Mouse (Mus musculus): ENCODE data around the gene Slc25a20. TPM values are rescaled to one million over a fixed set of nuclear protein-coding genes. Genes with fewer than 3 reads are reported as not detected.

Gene Slc25a20
- polyA plus RNA-seq, 1 experiment from 2014 or later, result 73.4 TPM

DNA sequence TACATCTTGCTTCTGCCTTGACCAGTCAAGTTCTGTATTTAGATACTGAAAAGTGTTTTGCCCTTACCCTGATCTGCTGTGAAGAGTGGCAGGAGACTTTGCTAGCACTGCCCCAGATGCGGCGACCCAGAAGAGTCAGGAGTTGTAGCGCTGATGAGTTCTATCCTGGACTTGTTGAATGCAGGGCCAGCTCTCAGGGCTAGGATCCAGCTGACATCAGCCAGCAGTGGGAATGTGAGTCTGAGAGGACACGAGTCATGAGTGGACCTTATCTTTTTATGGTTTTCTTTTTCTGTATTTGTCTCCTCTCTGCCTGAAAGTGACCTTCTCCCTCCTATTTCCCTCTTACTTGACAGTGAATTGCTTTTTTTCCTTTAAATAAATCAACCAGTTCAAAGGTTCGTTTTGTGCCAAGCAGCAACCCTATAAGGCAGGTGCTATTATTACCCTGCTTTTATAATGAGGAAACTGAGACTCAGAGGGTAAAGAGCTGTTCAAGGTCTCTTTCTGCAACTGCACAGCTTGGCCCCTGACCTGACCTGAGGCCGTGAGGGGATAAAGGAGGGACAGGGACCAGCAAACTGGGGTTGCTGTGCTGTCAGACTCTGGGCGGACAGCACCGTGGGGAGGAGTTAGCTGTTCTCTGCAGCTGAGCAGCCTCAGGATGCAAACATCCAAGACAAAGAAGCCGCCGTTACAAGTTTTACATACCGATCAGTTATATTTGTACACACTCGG, 41.7 kb downstream of the Slc25a20 start:
- H3K9ac ChIP-seq, result no peak overlapping the region
- H3K27me3 ChIP-seq, result no peaks in the 10 kb centered on the region
- H3K4me1 ChIP-seq (replicated peaks), result peaks cover 22% of the 10 kb centered on the region
- H3K4me3 ChIP-seq, result no peak overlapping the region
- no peaks in the 10 kb centered on the region for H3K36me3 ChIP-seq
- peak overlapping the region; percentile 36 for H3K4me2 ChIP-seq
- WGBS, result 27% methylated on average over 12 of the region's 12 CpGs
- peak overlapping the region; percentile 86 for H3K27ac ChIP-seq
- H3K9me3 ChIP-seq (replicated peaks), result no peaks in the 10 kb centered on the region
- 0 out of 2 replicates have a peak, but pooled peaks have one; percentile 47 for ATAC-seq (replicated peaks; ENCODE audit: insufficient number of reproducible peaks, insufficient read depth, low FRiP score, low read depth)

DNA sequence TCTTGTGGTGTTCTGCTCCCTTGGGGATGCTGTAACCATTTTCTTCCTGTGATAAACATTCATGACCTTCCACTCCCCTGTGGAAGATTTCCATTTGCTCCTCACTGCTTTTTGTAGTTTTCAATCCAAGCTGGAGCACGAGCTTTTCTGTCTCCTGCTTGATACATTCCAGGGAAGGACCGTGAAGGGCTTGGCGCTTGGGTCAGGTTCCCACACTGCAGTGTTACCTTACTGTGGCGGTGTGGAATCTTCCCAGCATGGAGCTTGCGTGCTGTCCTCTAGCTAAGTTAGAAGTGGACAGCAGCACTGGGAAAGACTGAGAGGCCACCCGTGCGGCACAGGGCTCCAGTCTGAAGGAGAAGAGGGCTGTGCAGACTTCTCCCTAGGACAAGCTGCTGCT, 42.7 kb downstream of the Slc25a20 start:
- Histone ChIP-seq H3K36me3 (no peaks in the 10 kb centered on the region), H3K27ac (peak overlapping the region; percentile 86), H3K4me3 (no peak overlapping the region), H3K9ac (no peak overlapping the region), H3K27me3 (no peaks in the 10 kb centered on the region), H3K4me1 (replicated peaks) (peaks cover 22% of the 10 kb centered on the region), H3K9me3 (replicated peaks) (no peaks in the 10 kb centered on the region), H3K4me2 (peak overlapping the region; percentile 37)
- WGBS, result 36% methylated on average over 7 of the region's 7 CpGs
- ATAC-seq (replicated peaks; ENCODE audit: insufficient number of reproducible peaks, insufficient read depth, low FRiP score, low read depth), result no peak

DNA sequence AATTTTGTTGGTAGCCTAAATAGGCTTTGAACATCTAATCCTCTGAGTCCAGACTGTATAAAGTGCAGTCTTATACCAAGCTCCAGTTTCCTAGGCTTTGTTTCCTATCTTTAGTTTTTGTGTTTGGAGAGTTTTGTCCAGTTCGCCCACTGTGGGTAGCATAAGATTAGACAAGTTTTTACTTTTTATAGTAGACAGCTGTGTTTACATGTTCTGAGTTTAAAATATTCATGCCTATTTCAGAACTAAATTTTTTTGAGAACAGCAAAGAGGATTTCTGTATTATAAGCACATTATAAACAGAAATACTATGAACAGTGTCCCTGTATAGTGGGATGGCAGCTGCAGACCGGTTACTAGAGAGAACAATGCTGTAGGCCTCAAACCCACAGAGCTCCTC, 45.3 kb downstream of the Slc25a20 start:
- Histone ChIP-seq H3K4me1 (replicated peaks) (peaks cover 22% of the 10 kb centered on the region), H3K27ac (no peak overlapping the region; the same call in 1 of the 2 replicates), H3K9ac (no peak overlapping the region), H3K9me3 (replicated peaks) (no peaks in the 10 kb centered on the region), H3K4me2 (no peak overlapping the region), H3K36me3 (no peaks in the 10 kb centered on the region), H3K4me3 (no peak overlapping the region), H3K27me3 (no peaks in the 10 kb centered on the region)
- 81% methylated on average over 2 of the region's 2 CpGs for WGBS
- no peak for ATAC-seq (replicated peaks; ENCODE audit: insufficient number of reproducible peaks, insufficient read depth, low FRiP score, low read depth)

DNA sequence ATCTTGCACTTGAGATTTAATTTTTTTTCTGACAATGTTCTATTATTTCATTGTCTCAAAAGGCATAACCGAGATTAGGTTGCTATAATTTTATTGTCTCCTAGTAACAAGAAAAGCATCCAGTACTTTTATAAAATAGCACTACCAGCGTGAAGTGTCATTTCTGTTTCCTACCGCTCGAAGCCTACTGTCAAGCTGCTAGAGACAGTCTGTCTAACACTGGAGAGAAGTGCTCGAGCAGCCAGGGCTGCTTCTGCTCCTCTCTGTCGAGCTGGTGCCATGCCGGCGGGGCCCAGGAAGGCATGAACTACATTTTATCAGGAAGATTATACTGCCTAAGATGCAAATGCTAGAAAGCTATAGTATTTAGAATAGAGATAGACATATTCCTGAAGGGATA, 46.9 kb downstream of the Slc25a20 start:
- Histone ChIP-seq H3K27me3 (no peaks in the 10 kb centered on the region), H3K36me3 (no peaks in the 10 kb centered on the region), H3K9me3 (replicated peaks) (no peaks in the 10 kb centered on the region), H3K4me1 (replicated peaks) (peaks cover 13% of the 10 kb centered on the region), H3K4me3 (no peak overlapping the region), H3K9ac (no peak overlapping the region), H3K4me2 (no peak overlapping the region), H3K27ac (no peak overlapping the region)
- no peak for ATAC-seq (replicated peaks; ENCODE audit: insufficient number of reproducible peaks, insufficient read depth, low FRiP score, low read depth)
- 75% methylated on average over 8 of the region's 8 CpGs for WGBS

DNA sequence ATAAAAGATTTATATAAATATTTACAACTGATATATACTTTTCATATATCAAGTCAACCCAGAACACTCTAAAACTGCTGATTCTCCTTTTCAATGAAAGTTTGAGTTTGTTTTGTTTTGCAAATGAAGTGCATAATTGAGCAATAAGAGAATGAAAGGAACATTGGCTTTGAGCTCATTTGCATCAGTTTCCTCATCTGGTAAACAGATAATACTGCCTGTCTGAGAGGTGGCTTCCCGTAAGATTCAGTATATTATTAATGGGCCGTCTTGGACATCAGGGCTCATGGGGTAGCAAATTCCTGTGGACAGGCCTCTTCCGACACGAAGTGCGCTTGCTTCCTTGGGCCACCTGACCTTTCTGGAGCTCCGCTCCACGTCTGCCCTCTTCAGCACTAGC, 48.9 kb downstream of the Slc25a20 start:
- Histone ChIP-seq H3K4me1 (replicated peaks) (0 out of 2 replicates have a peak, but pooled peaks cover 2% of the 10 kb centered on the region), H3K27me3 (no peaks in the 10 kb centered on the region), H3K4me3 (no peak overlapping the region), H3K27ac (no peak overlapping the region), H3K9me3 (replicated peaks) (no peaks in the 10 kb centered on the region), H3K9ac (no peak overlapping the region), H3K4me2 (no peak overlapping the region), H3K36me3 (no peaks in the 10 kb centered on the region)
- 83% methylated on average over 7 of the region's 7 CpGs for WGBS
- no peak for ATAC-seq (replicated peaks; ENCODE audit: insufficient number of reproducible peaks, insufficient read depth, low FRiP score, low read depth)

DNA sequence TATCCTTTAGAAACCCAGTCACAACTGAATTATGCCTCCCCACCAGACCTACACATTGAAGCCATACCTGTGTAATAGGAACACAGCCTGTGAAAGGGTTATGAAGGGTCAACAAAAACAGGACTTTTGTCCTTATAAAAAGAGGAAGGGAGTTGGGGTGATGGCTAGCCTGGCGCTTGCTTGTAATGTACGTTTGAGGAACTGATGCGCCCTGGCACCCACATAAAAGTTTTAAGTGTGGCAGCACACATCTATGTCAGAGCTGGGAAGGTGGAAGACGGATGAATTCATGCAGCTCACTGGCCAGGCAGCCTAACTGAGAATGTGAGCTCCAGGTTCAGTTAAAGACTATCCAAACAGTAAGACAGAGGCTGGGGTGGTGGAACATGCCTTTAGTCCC, 54.3 kb downstream of the Slc25a20 start:
- Histone ChIP-seq H3K27ac (no peak overlapping the region), H3K4me3 (no peak overlapping the region)

DNA sequence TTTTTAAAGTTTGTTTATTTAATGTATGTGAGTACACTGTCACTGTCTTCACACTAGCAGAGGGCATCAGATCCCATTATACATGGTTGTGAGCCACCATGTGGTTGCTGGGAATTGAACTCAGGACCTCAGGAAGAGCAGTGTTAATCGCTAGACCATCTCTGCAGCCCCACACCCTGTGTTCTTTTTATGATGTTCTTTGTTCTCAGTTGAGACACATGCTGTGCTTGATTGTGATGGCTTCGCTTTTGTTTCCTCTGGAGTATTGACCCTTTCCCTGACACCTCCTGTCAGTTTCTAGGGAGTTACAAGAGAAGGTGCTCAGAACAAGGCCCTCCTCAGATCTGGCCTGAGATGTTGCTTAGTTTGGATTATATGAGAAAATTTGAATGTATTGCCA, 61.9 kb downstream of the Slc25a20 start:
- Histone ChIP-seq H3K27me3 (no peaks in the 10 kb centered on the region), H3K9me3 (replicated peaks) (no peaks in the 10 kb centered on the region), H3K9ac (no peak overlapping the region), H3K4me3 (no peak overlapping the region), H3K36me3 (peaks cover 10% of the 10 kb centered on the region; the same call in 1 of the 2 replicates), H3K4me1 (replicated peaks) (no peaks in the 10 kb centered on the region), H3K27ac (no peak overlapping the region), H3K4me2 (no peak overlapping the region)
- WGBS, result 72% methylated on average over 2 of the region's 2 CpGs
- no peak for ATAC-seq (replicated peaks; ENCODE audit: insufficient number of reproducible peaks, insufficient read depth, low FRiP score, low read depth)

More for the DNA sequence above, 54.3 kb downstream of the Slc25a20 start:
- H3K27me3 ChIP-seq, result no peaks in the 10 kb centered on the region
- no peaks in the 10 kb centered on the region for H3K9me3 ChIP-seq (replicated peaks)
- peaks cover 22% of the 10 kb centered on the region; the same call in 1 of the 2 replicates for H3K36me3 ChIP-seq
- H3K4me1 ChIP-seq (replicated peaks), result no peaks in the 10 kb centered on the region
- no peak overlapping the region for H3K4me2 ChIP-seq
- no peak overlapping the region for H3K9ac ChIP-seq
- WGBS, result 90% methylated on average over 4 of the region's 4 CpGs
- ATAC-seq (replicated peaks; ENCODE audit: insufficient number of reproducible peaks, insufficient read depth, low FRiP score, low read depth), result no peak

DNA sequence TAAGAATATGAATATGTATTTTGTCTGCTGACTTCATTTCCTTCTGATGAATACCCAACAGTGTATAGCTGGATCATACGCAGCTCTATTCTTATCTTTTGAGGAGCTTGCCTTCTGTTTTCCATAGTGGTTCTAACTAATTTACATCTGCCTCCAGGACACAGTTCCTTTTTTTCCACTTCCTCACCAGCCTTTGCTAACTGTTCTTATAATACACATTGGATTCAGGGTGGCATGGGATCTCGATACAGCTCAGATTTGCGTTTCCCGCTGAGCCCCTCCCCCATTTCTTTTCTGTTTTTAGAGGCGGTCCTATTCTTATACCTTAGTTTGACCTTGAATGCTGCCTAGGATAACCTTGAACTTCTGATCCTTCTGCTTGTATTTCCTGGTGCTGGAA, 64.2 kb downstream of the Slc25a20 start:
- no peak overlapping the region for H3K4me2 ChIP-seq
- ATAC-seq (replicated peaks; ENCODE audit: insufficient number of reproducible peaks, insufficient read depth, low FRiP score, low read depth), result no peak
- 82% methylated on average over 5 of the region's 5 CpGs for WGBS
- no peaks in the 10 kb centered on the region for H3K4me1 ChIP-seq (replicated peaks)
- H3K9ac ChIP-seq, result no peak overlapping the region
- no peak overlapping the region for H3K27ac ChIP-seq
- no peak overlapping the region for H3K4me3 ChIP-seq
- H3K9me3 ChIP-seq (replicated peaks), result no peaks in the 10 kb centered on the region
- H3K27me3 ChIP-seq, result no peaks in the 10 kb centered on the region
- no peaks in the 10 kb centered on the region; the same call in none of the 2 replicates for H3K36me3 ChIP-seq

DNA sequence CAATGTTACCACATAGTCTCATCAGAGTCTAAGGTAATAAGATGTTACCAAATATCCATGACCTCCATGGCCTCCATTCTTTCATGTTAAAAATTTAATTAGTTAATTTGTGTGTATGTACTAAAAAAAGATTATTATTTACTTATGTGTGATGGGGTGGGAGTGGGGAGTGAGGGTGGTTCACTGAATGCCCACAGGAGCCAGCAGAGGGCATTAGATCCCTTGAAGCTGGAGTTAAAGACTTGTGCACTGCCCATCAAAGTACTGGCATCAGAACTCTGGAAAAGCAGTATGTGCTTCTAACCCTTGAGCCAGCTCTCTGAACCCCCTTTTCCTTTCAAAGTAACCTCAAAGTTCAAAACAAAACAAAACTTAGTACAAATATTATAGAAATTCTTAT, 67.2 kb downstream of the Slc25a20 start:
- H3K4me1 ChIP-seq (replicated peaks), result no peaks in the 10 kb centered on the region
- no peaks in the 10 kb centered on the region for H3K9me3 ChIP-seq (replicated peaks)
- no peaks in the 10 kb centered on the region for H3K27me3 ChIP-seq
- H3K36me3 ChIP-seq, result peaks cover 5% of the 10 kb centered on the region
- H3K9ac ChIP-seq, result no peak overlapping the region
- no peak for ATAC-seq (replicated peaks; ENCODE audit: insufficient number of reproducible peaks, insufficient read depth, low FRiP score, low read depth)
- no peak overlapping the region for H3K4me2 ChIP-seq
- H3K4me3 ChIP-seq, result no peak overlapping the region
- no peak overlapping the region for H3K27ac ChIP-seq

DNA sequence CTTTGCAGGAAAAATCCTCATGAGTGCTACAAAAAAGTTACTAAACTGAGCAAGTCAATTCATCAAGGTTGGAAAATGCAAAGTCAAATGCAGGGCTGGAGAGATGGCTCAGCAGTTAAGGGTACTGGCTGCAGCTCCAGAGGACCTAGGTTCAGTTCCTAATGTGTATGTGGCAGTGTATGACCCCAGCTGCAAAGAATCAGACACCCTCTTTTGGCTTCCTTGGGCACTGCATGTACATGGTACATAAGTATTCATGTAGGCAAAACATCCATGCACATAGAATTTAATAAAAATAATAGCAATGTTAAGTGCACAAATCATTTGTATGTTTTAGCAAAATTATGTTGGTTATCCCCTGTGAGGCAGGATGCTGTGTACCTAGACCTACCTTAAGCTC, 70.6 kb downstream of the Slc25a20 start:
- no peak overlapping the region for H3K4me3 ChIP-seq
- H3K27ac ChIP-seq, result no peak overlapping the region
- no peak overlapping the region for H3K4me2 ChIP-seq
- H3K9me3 ChIP-seq (replicated peaks), result no peaks in the 10 kb centered on the region
- H3K9ac ChIP-seq, result no peak overlapping the region
- H3K27me3 ChIP-seq, result no peaks in the 10 kb centered on the region
- ATAC-seq (replicated peaks; ENCODE audit: insufficient number of reproducible peaks, insufficient read depth, low FRiP score, low read depth), result no peak
- peaks cover 16% of the 10 kb centered on the region for H3K36me3 ChIP-seq
- no peaks in the 10 kb centered on the region for H3K4me1 ChIP-seq (replicated peaks)
